Mouse (Mus musculus): Measurements from ENCODE around the gene Ulk1.

Gene Ulk1

GRCm38 (mm10) chr5:110769272-110769671, 40.6 kb downstream of the Ulk1 start:
- DNase-seq (ENCODE audit: low read depth, low spot score), result no peak

- DNase-seq (ENCODE audit: low read depth, low spot score), result no peak
Observed at GRCm38 (mm10) chr5:110763890-110764289, 46.0 kb downstream of the Ulk1 start.

- no peak for DNase-seq (ENCODE audit: low read depth, low spot score)
Observed at GRCm38 (mm10) chr5:110745021-110745420, 64.9 kb downstream of the Ulk1 start.

GRCm38 (mm10) chr5:110739496-110740275, 70.2 kb downstream of the Ulk1 start:
- DNase-seq (ENCODE audit: low read depth, low spot score), result no peak

GRCm38 (mm10) chr5:110735606-110736005, 74.3 kb downstream of the Ulk1 start:
- no peak for DNase-seq (ENCODE audit: low read depth, low spot score)
